Mouse (Mus musculus) olfactory bulb, adult 2 months (tissue): ENCODE results near the gene Atf7.

Experiments used
- CTCF ChIP-seq: fragments of 200-500 bp; IDR thresholded peaks from 2 replicates; pipeline ENCODE4 v1.5.1; 2012; ENCODE audit warnings: low read depth, mild to moderate bottlenecking, low read length, moderate library complexity; ENCODE audit not compliant: insufficient read depth
- POLR2A ChIP-seq: fragments of 200-500 bp; IDR thresholded peaks from 2 replicates; pipeline ENCODE4 v1.6.1; 2012; ENCODE audit warnings: mild to moderate bottlenecking, low read depth, low read length, moderate library complexity; ENCODE audit not compliant: insufficient read depth

- TF ChIP-seq CTCF (no peak), POLR2A (no peak)
Measured at GRCm38 (mm10) chr15:102513004-102513403, 112.3 kb downstream of the Atf7 start.
